Mouse (Mus musculus): Measurements from ENCODE around the gene Pcdh20. TPM values are rescaled to one million over a fixed set of nuclear protein-coding genes. Genes with fewer than 3 reads are reported as not detected.

Gene Pcdh20
- total RNA-seq (2021): 1 to 10 TPM; 4.5 to 6.8 TPM
- long read RNA-seq, experiment 1, full-length matches to known transcripts: 5 of 6 reads
- long read RNA-seq, experiment 1, partial matches to known transcripts: 0 of 6 reads
- long read RNA-seq, experiment 1, other reads (novel, unspliced or antisense): 1 of 6 reads
- long read RNA-seq, experiment 2, transcript Pcdh20-202 (2 exons, 3,362 nt): major isoform, 6 of 7 reads
- long read RNA-seq, experiment 2, partial matches to known transcripts: 0 of 7 reads
- long read RNA-seq, experiment 2, other reads (novel, unspliced or antisense): 1 of 7 reads

DNA sequence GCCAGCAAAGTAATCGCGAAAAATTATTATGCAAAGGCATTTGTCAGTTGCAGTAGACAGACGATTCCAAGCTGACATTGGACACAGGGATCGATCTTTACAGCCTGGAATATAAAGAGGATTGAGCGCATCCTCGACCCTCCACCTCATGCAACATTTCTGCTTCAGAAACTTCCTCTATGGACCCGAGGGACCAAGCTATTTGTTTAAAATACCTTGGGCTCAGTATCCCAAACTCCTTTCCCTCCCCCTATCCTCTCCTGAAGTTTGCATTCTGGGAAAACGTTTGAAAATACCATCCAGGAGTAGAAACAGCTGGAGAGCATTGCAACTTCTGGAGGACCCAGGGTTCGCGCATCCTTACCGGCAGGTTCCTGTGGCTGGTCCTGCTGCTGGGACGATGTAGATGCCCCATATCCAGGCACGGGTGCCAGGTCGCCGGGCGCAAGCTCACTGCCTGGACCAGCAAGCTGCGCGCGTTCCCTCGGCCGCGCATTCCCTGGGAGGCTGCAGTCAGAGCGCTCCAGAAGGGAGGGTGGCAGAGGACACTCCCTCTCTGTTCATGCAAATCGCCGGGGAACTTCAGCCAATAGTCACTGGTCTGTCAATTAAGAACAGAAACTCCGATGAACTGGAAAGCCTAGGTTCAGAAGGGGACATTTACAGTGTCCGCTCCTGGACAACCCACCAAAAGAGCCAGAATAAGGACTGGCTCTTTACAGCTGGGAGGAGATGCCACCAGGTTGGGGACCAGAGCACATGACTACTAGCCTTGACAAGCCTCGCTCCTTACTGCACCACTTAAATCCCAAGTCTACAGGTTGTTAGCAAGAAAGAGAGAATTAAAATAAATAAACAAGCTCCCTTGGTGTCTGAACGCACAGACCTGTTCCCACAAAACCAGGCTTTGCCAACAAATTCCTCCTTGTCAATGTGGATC, at the start of gene Pcdh20:
Gene Pcdh20 (minus strand): TSS at position 902 of the 940 bp plus-strand sequence.
- DNase-seq: peak; percentile 35

GRCm38 (mm10) chr14:88479909-88480308, 8.7 kb upstream of the Pcdh20 start:
- peak; percentile 11 for DNase-seq

DNA sequence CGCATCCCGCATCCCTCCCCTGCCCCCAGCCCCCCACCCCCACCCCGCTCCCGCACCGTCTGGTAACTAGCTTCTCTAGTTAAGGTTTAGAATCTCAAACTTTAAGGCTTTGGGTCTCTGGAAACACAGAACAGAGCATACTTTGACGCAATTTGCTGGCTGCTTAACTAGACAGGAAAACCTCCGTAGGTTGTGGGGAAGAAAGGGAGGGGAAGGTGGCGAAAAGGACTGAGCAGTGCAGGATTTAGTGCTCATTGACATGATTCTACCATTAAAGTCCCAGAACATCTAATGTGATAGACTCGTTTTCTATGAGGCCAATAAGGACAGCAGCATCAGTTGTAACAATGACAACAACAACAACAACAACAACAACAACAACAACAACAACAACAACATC, 1.2 kb downstream of the Pcdh20 start:
- no peak for DNase-seq

DNA sequence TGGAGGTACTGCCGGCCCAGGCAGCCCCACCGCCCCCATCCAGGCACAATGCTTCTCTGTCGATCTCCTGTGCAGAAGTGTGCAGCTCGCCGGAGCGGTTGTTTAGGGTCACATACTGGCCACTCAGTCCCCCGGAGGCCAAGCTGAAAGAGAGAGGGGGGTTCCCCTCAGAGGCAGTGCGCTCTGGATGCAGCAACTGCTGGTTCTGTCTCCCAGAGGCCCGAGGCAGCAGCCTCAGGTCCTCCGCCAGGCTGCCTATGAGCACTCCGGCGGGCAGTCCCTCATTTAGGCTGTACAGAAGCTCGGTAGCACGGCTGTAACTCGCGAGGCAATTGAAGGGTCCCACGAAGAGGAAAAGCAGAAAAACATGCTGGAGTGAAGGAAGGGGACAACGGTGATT, 1.8 kb downstream of the Pcdh20 start:
- DNase-seq: peak; percentile 7

DNA sequence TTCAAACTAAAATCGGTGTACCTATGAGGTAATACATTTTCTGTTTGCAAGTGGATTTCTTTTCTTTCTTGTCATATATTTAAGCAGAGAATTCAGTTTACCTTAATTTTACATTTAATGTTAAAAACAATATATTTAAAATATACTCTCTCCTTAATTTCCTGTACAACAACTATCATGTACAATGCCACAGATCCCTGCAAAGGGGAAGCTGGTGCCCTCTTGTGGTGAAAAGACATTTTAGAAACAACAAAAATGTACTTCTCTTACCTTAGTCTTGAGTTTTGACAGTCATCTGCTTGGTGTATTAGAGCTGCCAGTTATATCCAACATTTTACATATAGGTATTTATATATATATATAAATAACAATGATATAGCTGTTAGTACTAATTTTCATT, 4.8 kb downstream of the Pcdh20 start:
- DNase-seq: peak; percentile 5

- DNase-seq: no peak
Observed at GRCm38 (mm10) chr14:88464356-88464755, 6.8 kb downstream of the Pcdh20 start.

DNA sequence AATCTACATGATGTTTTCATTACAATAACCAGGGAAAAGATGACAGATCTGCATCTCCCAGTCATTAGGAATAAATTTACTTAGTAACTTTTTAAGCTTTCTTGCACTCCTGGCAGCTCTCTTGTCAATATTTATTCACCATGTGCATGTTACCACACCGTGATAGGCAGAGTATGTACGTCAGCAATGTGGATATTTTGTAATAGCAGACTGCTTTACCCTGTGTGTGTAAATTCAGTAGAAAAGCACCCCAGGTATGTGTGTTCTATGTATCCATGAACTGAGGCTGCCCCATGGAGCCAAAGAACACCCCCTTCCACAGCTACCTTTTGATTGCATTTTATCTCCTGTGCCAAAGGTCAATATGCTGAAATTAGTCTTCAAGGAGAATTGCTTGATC, 7.8 kb downstream of the Pcdh20 start:
- no peak for DNase-seq

GRCm38 (mm10) chr14:88462944-88463343, 8.3 kb downstream of the Pcdh20 start:
- DNase-seq: no peak

- no peak for DNase-seq
Observed at GRCm38 (mm10) chr14:88460705-88461104, 10.5 kb downstream of the Pcdh20 start.

DNA sequence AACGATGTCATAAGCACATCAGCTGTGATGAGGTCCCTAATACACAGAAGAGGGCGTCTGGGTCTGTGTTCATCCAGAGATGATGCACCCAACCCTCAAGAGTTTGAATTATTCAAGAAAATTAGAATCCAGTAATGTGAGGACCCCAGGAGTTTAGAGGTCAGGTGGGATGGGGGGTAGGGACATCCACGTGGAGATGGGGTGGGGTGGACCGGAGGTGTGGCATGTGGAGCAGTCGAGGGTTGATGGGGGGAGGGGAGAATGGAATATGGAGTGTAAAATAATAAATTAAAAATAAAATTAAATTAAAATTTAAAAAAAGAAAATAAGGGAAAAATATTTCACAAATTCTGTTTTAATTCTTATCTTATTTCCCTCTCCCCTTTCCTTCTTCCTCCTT, 27.9 kb downstream of the Pcdh20 start:
- DNase-seq: no peak

DNA sequence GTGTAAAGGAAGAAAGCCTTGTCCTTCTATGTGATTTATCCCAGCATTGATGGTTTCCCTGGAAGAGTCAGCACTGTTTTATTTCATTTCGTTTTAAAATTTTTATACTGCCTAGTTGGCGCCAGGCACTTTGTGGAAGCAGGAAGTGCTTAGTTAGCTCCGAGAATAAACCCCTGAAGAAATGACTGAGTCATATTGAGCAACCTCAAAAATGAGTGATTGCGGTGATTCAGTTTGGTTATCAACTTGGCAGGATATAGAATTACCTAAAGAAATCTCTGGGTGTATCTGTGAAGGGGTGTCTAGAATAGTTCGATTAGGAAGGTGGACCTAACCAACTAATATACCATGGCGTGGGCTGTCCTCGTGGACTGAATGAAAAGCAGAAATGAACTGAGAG, 41.8 kb downstream of the Pcdh20 start:
- DNase-seq: no peak

DNA sequence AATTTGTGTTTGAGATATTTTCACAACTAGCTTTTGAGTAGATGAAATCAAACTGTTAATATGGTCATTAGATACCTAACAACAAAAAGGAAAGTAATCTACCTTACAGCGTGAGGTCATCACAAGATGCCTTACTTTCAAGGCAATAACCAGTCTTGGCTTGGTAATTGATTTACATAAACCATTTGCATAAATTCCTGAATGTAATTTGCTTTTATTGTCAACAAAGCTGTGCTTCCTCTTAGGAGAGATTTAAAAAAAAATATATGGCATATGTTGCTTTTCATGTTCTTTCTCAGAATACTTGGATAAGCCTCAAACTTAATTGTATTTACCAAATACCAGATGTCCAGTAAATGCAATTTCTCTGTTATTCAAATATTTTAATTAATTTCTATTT, 43.8 kb downstream of the Pcdh20 start:
- DNase-seq: no peak

Data from gastrocnemius, postnatal 10 days (tissue).